Mouse (Mus musculus) lung, postnatal 0 days (tissue): ENCODE measurements at regions not wholly inside any gene's neighbourhood (a gene's known extent, or its start where the extent isn't known, plus 50 kb on each side); places are given as distances from the start of the nearest gene placed in this dataset.

Experiments
- CTCF ChIP-seq: IDR thresholded peaks from 2 replicates; pipeline ENCODE4 v1.5.1; 2016; ENCODE audit warnings: antibody characterized with exemption, mild to moderate bottlenecking
- EP300 ChIP-seq: IDR thresholded peaks from 2 replicates; pipeline ENCODE4 v1.6.1; 2016; ENCODE audit warnings: antibody characterized with exemption, mild to moderate bottlenecking, control low read depth

DNA sequence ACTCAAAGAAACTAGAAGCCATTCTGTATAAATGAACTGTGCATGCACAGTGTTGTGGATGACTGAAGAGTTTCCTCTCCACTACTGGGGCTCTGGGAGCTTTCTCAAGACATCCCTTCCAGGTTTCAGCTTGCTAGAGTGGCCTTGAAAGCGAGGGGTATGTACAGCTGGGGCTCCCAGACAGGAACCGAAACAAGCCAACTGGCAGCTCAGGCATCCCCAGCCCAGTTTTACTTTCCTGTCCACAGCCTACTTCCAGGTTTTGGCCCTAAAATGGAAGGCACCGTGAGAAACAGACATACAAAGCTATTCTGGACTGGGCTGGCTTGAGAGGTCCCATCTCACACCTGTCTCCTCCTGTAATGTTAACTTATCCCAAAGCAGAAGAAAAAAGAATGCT, 360.3 kb upstream of the Sall1 start:
- no peak for TF ChIP-seq EP300
- no peak for TF ChIP-seq CTCF
